In genomic region chr10:128697072-128697725, GRCm38 (mm10) we compare ENCODE assay signal across 8 mouse cellular contexts. TPM values are rescaled to one million over a fixed set of nuclear protein-coding genes. Genes with fewer than 3 reads are reported as not detected.
DNase-seq lines count a peak whose midpoint lies in the region; ATAC-seq and TF ChIP-seq lines count a peak whose summit lies in the region.

No protein-coding gene starts in this region.

- ATAC-seq in hindbrain, embryonic 13.5 days (ENCODE audit: low FRiP score): no peak
- ATAC-seq in midbrain, embryonic 15.5 days (replicated peaks): no peak

- peak overlapping the region; percentile 93 for H3K27ac ChIP-seq in layer of hippocampus, adult 2 months
- H3K27ac ChIP-seq in hindbrain, embryonic 13.5 days: peak overlapping the region; percentile 78
- H3K27ac ChIP-seq in midbrain, embryonic 15.5 days: peak overlapping the region; percentile 87

- H3K27me3 ChIP-seq in hindbrain, embryonic 13.5 days: no peaks in the 10 kb centered on the region
- no peaks in the 10 kb centered on the region for H3K27me3 ChIP-seq in midbrain, embryonic 15.5 days (replicated peaks)

- no peak for DNase-seq in layer of hippocampus, adult 2 months (ENCODE audit: low spot score in 2 of 2)
- no peak for DNase-seq in layer of hippocampus, postnatal 25 days (ENCODE audit: extremely low spot score in 1 of 2, low spot score in 1 of 2)
- peak; percentile 20 for DNase-seq in adipocyte (ENCODE audit: low spot score)
- DNase-seq in ovary, postnatal 14 days (ENCODE audit: low spot score): no peak
- DNase-seq in spleen, adult 12 weeks (ENCODE audit: low spot score): no peak
- DNase-seq in kidney, adult 18-20 months: no peak

- TF ChIP-seq CTCF in layer of hippocampus, adult 2 months (conservative IDR thresholded peaks at IDR 0.05): peak; percentile 26; the same call in 1 of the 2 replicates

- no peaks in the 10 kb centered on the region for H3K9me3 ChIP-seq in hindbrain, embryonic 13.5 days
- no peaks in the 10 kb centered on the region for H3K9me3 ChIP-seq in midbrain, embryonic 15.5 days

- WGBS in hindbrain, embryonic 13.5 days: 84% methylated on average over 6 of the region's 6 CpGs
- WGBS in midbrain, embryonic 15.5 days: 88% methylated on average over 6 of the region's 6 CpGs

- H3K4me1 ChIP-seq in hindbrain, embryonic 13.5 days (replicated peaks): peaks cover 11% of the 10 kb centered on the region
- H3K4me1 ChIP-seq in midbrain, embryonic 15.5 days: peaks cover 13% of the 10 kb centered on the region

- H3K36me3 ChIP-seq in hindbrain, embryonic 13.5 days: peaks cover 8% of the 10 kb centered on the region; the same call in 1 of the 2 replicates
- H3K36me3 ChIP-seq in midbrain, embryonic 15.5 days (replicated peaks): no peaks in the 10 kb centered on the region

- H3K4me2 ChIP-seq in hindbrain, embryonic 13.5 days: peak overlapping the region; percentile 60
- peak overlapping the region; percentile 72 for H3K4me2 ChIP-seq in midbrain, embryonic 15.5 days

- H3K4me3 ChIP-seq in layer of hippocampus, adult 2 months: peak overlapping the region; percentile 49
- peak overlapping the region; percentile 40; the same call in 1 of the 2 replicates for H3K4me3 ChIP-seq in hindbrain, embryonic 13.5 days
- H3K4me3 ChIP-seq in midbrain, embryonic 15.5 days: peak overlapping the region; percentile 88; the same call in 1 of the 2 replicates

- peak overlapping the region; percentile 59 for H3K9ac ChIP-seq in hindbrain, embryonic 13.5 days
- H3K9ac ChIP-seq in midbrain, embryonic 15.5 days: peak overlapping the region; percentile 58; the same call in 1 of the 2 replicates

RNA-seq across cellular contexts. Expression of gene Rab5b, which starts 1.1 kb away (rescaled TPM):
- 100 to 1,000 TPM; 126 to 134 TPM for total RNA-seq in layer of hippocampus, adult 2 months (2021)
- 100 to 1,000 TPM; 130 to 136 TPM for total RNA-seq in layer of hippocampus, postnatal 25 days (2021)
- polyA plus RNA-seq in hindbrain, embryonic 13.5 days (2015; fragmentation: Nextera tagmentation; extraction: Ambion mirVana): 99.1 and 101 TPM in 2 replicates
- 122 and 123 TPM in 2 replicates for polyA plus RNA-seq in midbrain, embryonic 15.5 days (2015; fragmentation: Nextera tagmentation; extraction: Ambion mirVana)

RNA-seq across cellular contexts. Expression of gene Pmel, which starts 6.8 kb away (rescaled TPM):
- total RNA-seq in layer of hippocampus, adult 2 months (2021): under 1 TPM; 0.33 to 0.34 TPM
- total RNA-seq in layer of hippocampus, postnatal 25 days (2021): under 1 TPM; 0.49 to 0.62 TPM
- 0.32 and 0.70 TPM in 2 replicates for polyA plus RNA-seq in hindbrain, embryonic 13.5 days (2015; fragmentation: Nextera tagmentation; extraction: Ambion mirVana)
- 0.54 and 0.88 TPM in 2 replicates for polyA plus RNA-seq in midbrain, embryonic 15.5 days (2015; fragmentation: Nextera tagmentation; extraction: Ambion mirVana)

RNA-seq across cellular contexts. Expression of gene Cdk2, which starts 7.6 kb away (rescaled TPM):
- total RNA-seq in layer of hippocampus, adult 2 months (2021): 1 to 10 TPM; 2.0 to 3.0 TPM
- total RNA-seq in layer of hippocampus, postnatal 25 days (2021): 1 to 10 TPM; 2.7 to 4.0 TPM
- 26.0 and 26.7 TPM in 2 replicates for polyA plus RNA-seq in hindbrain, embryonic 13.5 days (2015; fragmentation: Nextera tagmentation; extraction: Ambion mirVana)
- 15.1 and 18.6 TPM in 2 replicates for polyA plus RNA-seq in midbrain, embryonic 15.5 days (2015; fragmentation: Nextera tagmentation; extraction: Ambion mirVana)

RNA-seq across cellular contexts. Expression of gene Suox, which starts 23.3 kb away (rescaled TPM):
- total RNA-seq in layer of hippocampus, adult 2 months (2021): 10 to 100 TPM; 12.5 to 12.6 TPM
- 10 to 100 TPM; 11.4 to 13.3 TPM for total RNA-seq in layer of hippocampus, postnatal 25 days (2021)
- polyA plus RNA-seq in hindbrain, embryonic 13.5 days (2015; fragmentation: Nextera tagmentation; extraction: Ambion mirVana): 14.4 and 14.6 TPM in 2 replicates
- polyA plus RNA-seq in midbrain, embryonic 15.5 days (2015; fragmentation: Nextera tagmentation; extraction: Ambion mirVana): 14.3 and 16.7 TPM in 2 replicates

RNA-seq across cellular contexts. Expression of gene Dgka, which starts 47.5 kb away (rescaled TPM):
- total RNA-seq in layer of hippocampus, adult 2 months (2021): 10 to 100 TPM; 11.4 to 11.5 TPM
- 1 to 10 TPM; 9.3 to 9.8 TPM for total RNA-seq in layer of hippocampus, postnatal 25 days (2021)
- polyA plus RNA-seq in hindbrain, embryonic 13.5 days (2015; fragmentation: Nextera tagmentation; extraction: Ambion mirVana): 6.5 and 7.0 TPM in 2 replicates
- 7.6 and 7.8 TPM in 2 replicates for polyA plus RNA-seq in midbrain, embryonic 15.5 days (2015; fragmentation: Nextera tagmentation; extraction: Ambion mirVana)
